Mouse (Mus musculus): ENCODE measurements at regions not wholly inside any gene's neighbourhood (a gene's known extent, or its start where the extent isn't known, plus 50 kb on each side); places are given as distances from the start of the nearest gene placed in this dataset.

DNA sequence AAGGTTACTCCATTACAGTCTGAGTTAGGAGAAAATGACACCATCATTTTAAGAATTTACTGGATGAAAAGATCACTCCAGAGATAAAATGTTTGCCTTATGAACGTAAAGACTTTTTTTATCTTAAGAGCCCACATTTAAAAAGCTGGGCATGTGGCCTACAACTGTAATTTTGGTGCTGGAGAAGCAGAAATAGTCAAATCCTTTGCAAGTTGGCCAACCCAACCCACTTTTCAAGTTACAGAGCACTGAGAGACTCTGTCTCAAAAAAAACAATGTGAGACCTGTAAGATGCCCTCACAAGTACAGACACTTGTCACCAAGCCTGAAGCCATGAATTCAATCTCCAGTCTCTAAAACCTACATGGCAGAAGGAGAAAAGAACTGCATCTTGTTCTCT lies 305.6 kb upstream of the Cited2 start:
- TF ChIP-seq CTCF (conservative IDR thresholded peaks at IDR 0.05; ENCODE audit: low read length) (no peak), POU5F1 (IDR thresholded peaks at IDR 0.05; ENCODE audit: borderline replicate concordance, low read length) (no peak), NANOG (IDR thresholded peaks at IDR 0.05; ENCODE audit: borderline replicate concordance, low read length) (no peak)
